Mouse (Mus musculus) liver, embryonic 16.5 days (tissue): ENCODE results near the gene Fam171a2. TPM values are rescaled to one million over a fixed set of nuclear protein-coding genes. Genes with fewer than 3 reads are reported as not detected.
A peak's percentile ranks its signal among the peaks of the same experiment; 100 is the strongest.

ENCODE experiments used
- ATAC-seq: fragments of 200-750 bp; cut with Nextera tagmentation; 2 replicates; pipeline ENCODE4 v1.8.0; 2017; ENCODE audit warnings: low read depth, mild to moderate bottlenecking, moderate number of reproducible peaks, moderate library complexity
- H3K27ac ChIP-seq: fragments of 300-500 bp; sonication (generic); 2 replicates; pipeline ENCODE4 v1.5.1; 2014; ENCODE audit warnings: mild to moderate bottlenecking, low read length
- H3K27me3 ChIP-seq: fragments of 300-500 bp; sonication (generic); 2 replicates; pipeline ENCODE4 v1.6.1; 2014; ENCODE audit warnings: low read depth, low read length, mixed read lengths; ENCODE audit not compliant: control insufficient read depth, insufficient read depth
- H3K36me3 ChIP-seq: fragments of 300-500 bp; sonication (generic); 2 replicates; pipeline ENCODE4 v1.6.1; 2014; ENCODE audit warnings: mild to moderate bottlenecking; ENCODE audit not compliant: control insufficient read depth, insufficient read depth
- H3K4me1 ChIP-seq: fragments of 300-500 bp; sonication (generic); 2 replicates; pipeline ENCODE4 v1.6.1; 2014; ENCODE audit warnings: low read depth, low read length, mixed read lengths; ENCODE audit not compliant: control insufficient read depth
- H3K4me2 ChIP-seq: fragments of 300-500 bp; sonication (generic); 2 replicates; pipeline ENCODE4 v1.6.1; 2014; ENCODE audit warnings: low read depth, low read length, mixed read lengths
- H3K4me3 ChIP-seq: fragments of 300-500 bp; sonication (generic); 2 replicates; pipeline ENCODE4 v1.5.1; 2014; ENCODE audit warnings: low read depth, mild to moderate bottlenecking, low read length
- H3K9ac ChIP-seq: fragments of 300-500 bp; sonication (generic); 2 replicates; pipeline ENCODE4 v1.6.1; 2014; ENCODE audit warnings: low read depth, low read length
- H3K9me3 ChIP-seq: fragments of 300-500 bp; sonication (generic); replicated peaks from 2 replicates; pipeline ENCODE4 v1.6.1; 2016; ENCODE audit warnings: low read length; ENCODE audit not compliant: control insufficient read depth
- WGBS: fragments of 180-500 bp; shearing (Covaris S2); extraction: QIAGEN DNeasy Blood & Tissue Kit; methylation state at CpG from one replicate; pipeline ENCODE4 v1.1.7; 2014; ENCODE audit not compliant: insufficient replicate concordance; 5-methylcytosine and 5-hydroxymethylcytosine counted together
- polyA plus RNA-seq: library from polyadenylated mRNA; unstranded; fragments of >200 nt; fragmentation: Nextera tagmentation; extraction: Ambion mirVana; gene quantifications from 2 replicates; pipeline ENCODE4 v1.2.1, GENCODE M21; 2015

Fam171a2 gene
- polyA plus RNA-seq, 1 experiment from 2014 or later, result 0.20 TPM

GRCm38 (mm10) chr11:102465713-102466436, 18.4 kb upstream of the Fam171a2 start:
- ATAC-seq, result no peak
- H3K4me1 ChIP-seq, result peaks cover 37% of the 10 kb centered on the region
- H3K9ac ChIP-seq, result no peak overlapping the region

GRCm38 (mm10) chr11:102464901-102465300, 17.4 kb upstream of the Fam171a2 start:
- Histone ChIP-seq H3K27ac (no peak overlapping the region), H3K36me3 (no peaks in the 10 kb centered on the region), H3K9me3 (no peaks in the 10 kb centered on the region), H3K4me2 (no peak overlapping the region), H3K9ac (no peak overlapping the region), H3K4me3 (no peak overlapping the region), H3K4me1 (peaks cover 29% of the 10 kb centered on the region), H3K27me3 (no peaks in the 10 kb centered on the region)
- no peak for ATAC-seq
- WGBS, result 85% methylated on average over 6 of the region's 6 CpGs

More at GRCm38 (mm10) chr11:102465713-102466436, 18.4 kb upstream of the Fam171a2 start:
- Histone ChIP-seq H3K9me3 (no peaks in the 10 kb centered on the region), H3K36me3 (no peaks in the 10 kb centered on the region), H3K4me3 (no peak overlapping the region), H3K27ac (no peak overlapping the region), H3K4me2 (no peak overlapping the region), H3K27me3 (no peaks in the 10 kb centered on the region)
- WGBS, result 63% methylated on average over 26 of the region's 26 CpGs

GRCm38 (mm10) chr11:102461764-102462163, 14.3 kb upstream of the Fam171a2 start:
- Histone ChIP-seq H3K4me2 (no peak overlapping the region), H3K27ac (no peak overlapping the region), H3K9ac (no peak overlapping the region), H3K9me3 (no peaks in the 10 kb centered on the region), H3K36me3 (no peaks in the 10 kb centered on the region), H3K4me3 (no peak overlapping the region), H3K4me1 (peaks cover 3% of the 10 kb centered on the region), H3K27me3 (no peaks in the 10 kb centered on the region; the same call in 1 of the 2 replicates)
- 47% methylated on average over 3 of the region's 3 CpGs for WGBS
- no peak for ATAC-seq

- no peaks in the 10 kb centered on the region for H3K9me3 ChIP-seq
- no peak overlapping the region for H3K27ac ChIP-seq
- no peak overlapping the region for H3K4me3 ChIP-seq
- no peaks in the 10 kb centered on the region for H3K36me3 ChIP-seq
- ATAC-seq, result 0 out of 2 replicates have a peak, but pooled peaks have one; percentile 23
- H3K9ac ChIP-seq, result no peak overlapping the region
- no peaks in the 10 kb centered on the region; the same call in 1 of the 2 replicates for H3K27me3 ChIP-seq
- peaks cover 8% of the 10 kb centered on the region for H3K4me1 ChIP-seq
- no peak overlapping the region for H3K4me2 ChIP-seq
- WGBS, result 56% methylated on average over 16 of the region's 16 CpGs
Measured at GRCm38 (mm10) chr11:102460541-102460940, 13.1 kb upstream of the Fam171a2 start.

- H3K4me3 ChIP-seq, result peak overlapping the region; percentile 53
- peaks cover 8% of the 10 kb centered on the region for H3K27me3 ChIP-seq
- no peaks in the 10 kb centered on the region for H3K9me3 ChIP-seq
- H3K4me1 ChIP-seq, result peaks cover 11% of the 10 kb centered on the region
- H3K9ac ChIP-seq, result peak overlapping the region; percentile 38; the same call in 1 of the 2 replicates
- H3K27ac ChIP-seq, result no peak overlapping the region; the same call in 1 of the 2 replicates
- 5% methylated on average over 40 of the region's 40 CpGs for WGBS
- ATAC-seq, result peak; percentile 83
- H3K36me3 ChIP-seq, result no peaks in the 10 kb centered on the region
- H3K4me2 ChIP-seq, result peak overlapping the region; percentile 77
Measured at GRCm38 (mm10) chr11:102455740-102456396, 8.4 kb upstream of the Fam171a2 start.

- Histone ChIP-seq H3K9ac (no peak overlapping the region), H3K4me2 (no peak overlapping the region), H3K27me3 (peaks cover 33% of the 10 kb centered on the region), H3K9me3 (no peaks in the 10 kb centered on the region), H3K4me1 (peaks cover 11% of the 10 kb centered on the region), H3K27ac (no peak overlapping the region), H3K36me3 (no peaks in the 10 kb centered on the region), H3K4me3 (no peak overlapping the region)
- no peak for ATAC-seq
- 29% methylated on average over 10 of the region's 10 CpGs for WGBS
Measured at GRCm38 (mm10) chr11:102453131-102453530, 5.6 kb upstream of the Fam171a2 start.

GRCm38 (mm10) chr11:102449043-102450008, 1.8 kb upstream of the Fam171a2 start:
- Histone ChIP-seq H3K4me2 (no peak overlapping the region), H3K27me3 (peaks cover 67% of the 10 kb centered on the region), H3K36me3 (no peaks in the 10 kb centered on the region), H3K9ac (no peak overlapping the region), H3K4me1 (peaks cover 11% of the 10 kb centered on the region), H3K27ac (no peak overlapping the region), H3K9me3 (no peaks in the 10 kb centered on the region), H3K4me3 (no peak overlapping the region)
- WGBS, result 52% methylated on average over 17 of the region's 17 CpGs
- no peak for ATAC-seq

GRCm38 (mm10) chr11:102448327-102448726, 845 bp upstream of the Fam171a2 start:
- 15% methylated on average over 8 of the region's 8 CpGs for WGBS
- H3K27me3 ChIP-seq, result peaks cover 68% of the 10 kb centered on the region
- ATAC-seq, result no peak

More at GRCm38 (mm10) chr11:102448327-102448726, 845 bp upstream of the Fam171a2 start:
- Histone ChIP-seq H3K4me3 (no peak overlapping the region), H3K9me3 (no peaks in the 10 kb centered on the region), H3K4me2 (no peak overlapping the region), H3K36me3 (no peaks in the 10 kb centered on the region), H3K4me1 (peaks cover 11% of the 10 kb centered on the region), H3K27ac (no peak overlapping the region), H3K9ac (no peak overlapping the region)
